Mouse (Mus musculus) ES-E14 (cell line): ENCODE measurements around the gene Bpgm. TPM values are rescaled to one million over a fixed set of nuclear protein-coding genes. Genes with fewer than 3 reads are reported as not detected.

Experiments used
- DNase-seq: peaks from one replicate; pipeline ENCODE4 v3.0.0-alpha.2; 2013; ENCODE audit warnings: low read depth, low spot score
- H3K27ac ChIP-seq: 2 replicates; pipeline ENCODE4 v1.5.1; 2012; ENCODE audit warnings: low read depth, mild to moderate bottlenecking, low read length, moderate library complexity, mixed read lengths; ENCODE audit not compliant: poor library complexity, insufficient read depth, severe bottlenecking
- H3K36me3 ChIP-seq: 2 replicates; pipeline ENCODE4 v1.6.1; 2012; ENCODE audit warnings: mild to moderate bottlenecking, low read length, moderate library complexity, mixed read lengths; ENCODE audit not compliant: control insufficient read depth, poor library complexity, insufficient read depth, severe bottlenecking
- H3K4me1 ChIP-seq, 2 experiments: fragments of 150-350 bp in 1 of 2; sonication (generic) in 1 of 2; 2 replicates each; pipeline ENCODE4 v1.6.1; 2012; ENCODE audit warnings: low read length in 2 of 2, mild to moderate bottlenecking in 1 of 2, mixed read lengths in 1 of 2; ENCODE audit not compliant: control insufficient read depth in 2 of 2, insufficient read depth in 2 of 2, poor library complexity in 1 of 2
- H3K4me3 ChIP-seq, 2 experiments: fragments of 150-350 bp in 1 of 2; sonication (generic) in 1 of 2; 2 replicates each; pipeline ENCODE4 v1.5.1; 2012; ENCODE audit warnings: low read length in 2 of 2, low read depth in 1 of 2, mild to moderate bottlenecking in 1 of 2, mixed read lengths in 1 of 2; ENCODE audit not compliant: insufficient read depth in 1 of 2, poor library complexity in 1 of 2, severe bottlenecking in 1 of 2
- H3K9ac ChIP-seq: 2 replicates; pipeline ENCODE4 v1.6.1; 2012; ENCODE audit warnings: low read depth, mild to moderate bottlenecking, low read length, mixed read lengths; ENCODE audit not compliant: poor library complexity, insufficient read depth, severe bottlenecking
- H3K9me3 ChIP-seq: fragments of 150-350 bp; sonication (generic); 2 replicates; pipeline ENCODE4 v1.6.1; 2012; ENCODE audit warnings: low read depth, mild to moderate bottlenecking, low read length; ENCODE audit not compliant: control insufficient read depth, insufficient read depth
- CHD2 ChIP-seq: IDR thresholded peaks from 2 replicates; pipeline ENCODE4 v1.6.1; 2014; ENCODE audit warnings: mild to moderate bottlenecking, low read depth, low read length, inconsistent platforms
- HCFC1 ChIP-seq: IDR thresholded peaks from 2 replicates; pipeline ENCODE4 v1.6.1; 2012; ENCODE audit warnings: low read length, inconsistent platforms, borderline replicate concordance; ENCODE audit not compliant: insufficient read depth
- MAFK ChIP-seq: IDR thresholded peaks from 2 replicates; pipeline ENCODE4 v1.6.1; 2014; ENCODE audit warnings: mild to moderate bottlenecking, low read depth, low read length, inconsistent platforms; ENCODE audit not compliant: insufficient read depth
- ZC3H11A ChIP-seq: IDR thresholded peaks from 2 replicates; pipeline ENCODE4 v1.6.1; 2012; ENCODE audit warnings: low read depth, mild to moderate bottlenecking, inconsistent platforms, low read length, borderline replicate concordance
- ZNF384 ChIP-seq: IDR thresholded peaks from 2 replicates; pipeline ENCODE4 v1.6.1; 2012; ENCODE audit warnings: low read depth, low read length, inconsistent platforms
- in situ Hi-C, 2 experiments: fragments of 600-800 bp; cut with MboI; formaldehyde crosslinking; loops; one replicate each; pipeline ENCODE4 v1.15.1; 2025; ENCODE audit warnings: low sequenced_read_pairs in 2 of 2, inconsistent platforms in 1 of 2; ENCODE audit not compliant: unreplicated experiment in 2 of 2
- total RNA-seq: library from RNA; depleted of rRNA; stranded (reverse); fragments of 300-350 nt; gene quantifications from 2 replicates; pipeline ENCODE4 v1.2.3, GENCODE M21; 2012

The Bpgm gene
- total RNA-seq, 1 experiment: 17.6 TPM

GRCm38 (mm10) chr6:34480749-34481148 is 4.7 kb downstream of the Bpgm start:
- Histone ChIP-seq H3K36me3 (peaks cover 2% of the 10 kb centered on the region; the same call in 1 of the 2 replicates), H3K4me3 (no peak overlapping the region), H3K4me1 (peaks cover 0 to 3% of the 10 kb centered on the region in 2 experiments; a peak in 1 of 4 replicates), H3K9ac (no peak overlapping the region), H3K9me3 (no peaks in the 10 kb centered on the region), H3K27ac (no peak overlapping the region)
- in situ Hi-C loops: no loop called here
- no peak for DNase-seq
- no peak for TF ChIP-seq MAFK
- TF ChIP-seq ZNF384: no peak

GRCm38 (mm10) chr6:34481349-34481748 is 5.3 kb downstream of the Bpgm start:
- in situ Hi-C loops: no loop called here
- no peak for DNase-seq
- Histone ChIP-seq H3K9ac (0 out of 2 replicates have a peak overlapping the region, but pooled peaks have one; percentile 27), H3K36me3 (peaks cover 2% of the 10 kb centered on the region; the same call in 1 of the 2 replicates), H3K4me3 (no peak overlapping the region), H3K9me3 (no peaks in the 10 kb centered on the region), H3K27ac (no peak overlapping the region), H3K4me1 (peaks cover 0 to 3% of the 10 kb centered on the region in 2 experiments; a peak in 1 of 4 replicates)
- TF ChIP-seq CHD2 (no peak), ZC3H11A (no peak), HCFC1 (no peak), ZNF384 (no peak)

DNA sequence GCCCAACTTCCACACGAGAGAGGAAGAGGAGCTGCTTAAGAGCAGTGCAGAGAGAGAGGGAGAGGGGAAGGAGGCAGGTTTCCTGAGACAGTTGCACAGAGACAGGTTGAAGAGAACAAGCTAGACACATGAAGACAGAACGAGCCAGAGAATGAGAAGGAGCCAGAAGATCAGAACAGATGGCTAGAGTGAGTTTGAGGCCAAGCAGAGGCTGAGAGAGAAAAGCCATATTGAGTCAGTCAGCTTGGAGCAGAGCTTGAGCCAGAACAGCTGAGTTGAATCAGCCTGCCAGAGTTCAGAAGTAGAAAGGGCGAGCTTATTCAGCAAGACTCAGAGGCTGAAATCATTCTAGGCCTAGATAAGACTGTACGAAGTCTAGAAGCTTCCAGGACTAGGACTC is 6.8 kb downstream of the Bpgm start:
- Histone ChIP-seq H3K4me3 (no peak overlapping the region), H3K4me1 (no peaks in the 10 kb centered on the region), H3K9me3 (no peaks in the 10 kb centered on the region), H3K27ac (no peak overlapping the region), H3K9ac (no peak overlapping the region), H3K36me3 (peaks cover 3% of the 10 kb centered on the region; the same call in 1 of the 2 replicates)
- in situ Hi-C loops: no loop called here
- TF ChIP-seq ZC3H11A: no peak
- TF ChIP-seq ZNF384: no peak
- no peak for TF ChIP-seq HCFC1
- no peak for DNase-seq

DNA sequence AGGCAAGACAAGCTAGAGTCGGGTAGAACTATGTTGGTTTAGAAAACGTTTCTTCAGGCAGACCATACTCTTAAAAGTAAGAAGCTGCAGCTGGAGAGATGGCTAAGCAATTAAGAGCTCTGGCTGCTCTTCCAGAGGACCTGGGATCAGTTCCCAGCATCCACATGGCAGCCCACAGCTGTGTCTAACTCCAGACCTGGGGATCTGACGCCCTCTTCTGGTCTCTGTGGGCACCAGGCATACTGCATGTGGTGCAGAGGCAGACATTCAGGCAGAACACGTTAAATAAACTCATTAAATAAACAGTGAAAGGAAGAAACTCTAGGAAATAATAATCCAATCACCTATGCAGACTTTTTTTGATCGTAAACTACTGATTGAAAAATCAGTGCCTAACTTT is 7.4 kb downstream of the Bpgm start:
- H3K9ac ChIP-seq: no peak overlapping the region
- no peak for DNase-seq
- H3K9me3 ChIP-seq: no peaks in the 10 kb centered on the region
- no peak overlapping the region for H3K27ac ChIP-seq
- no peak for TF ChIP-seq ZNF384
- no peak for TF ChIP-seq ZC3H11A
- TF ChIP-seq CHD2: no peak
- TF ChIP-seq HCFC1: no peak
- TF ChIP-seq MAFK: no peak
- no peaks in the 10 kb centered on the region for H3K4me1 ChIP-seq
- H3K36me3 ChIP-seq: peaks cover 3% of the 10 kb centered on the region; the same call in 1 of the 2 replicates
- H3K4me3 ChIP-seq: no peak overlapping the region
- in situ Hi-C loops: no loop called here

GRCm38 (mm10) chr6:34483811-34484210 is 7.8 kb downstream of the Bpgm start:
- H3K36me3 ChIP-seq: peaks cover 6% of the 10 kb centered on the region; the same call in 1 of the 2 replicates
- H3K9me3 ChIP-seq: no peaks in the 10 kb centered on the region
- TF ChIP-seq MAFK (no peak), CHD2 (no peak), HCFC1 (no peak), ZNF384 (no peak)
- H3K9ac ChIP-seq: no peak overlapping the region
- H3K4me3 ChIP-seq: no peak overlapping the region
- H3K27ac ChIP-seq: no peak overlapping the region
- H3K4me1 ChIP-seq: no peaks in the 10 kb centered on the region
- DNase-seq: no peak
- in situ Hi-C loops: no loop called here
